Mouse (Mus musculus) hindbrain, postnatal 0 days (tissue): ENCODE data around the gene Pip4p1. TPM values are rescaled to one million over a fixed set of nuclear protein-coding genes. Genes with fewer than 3 reads are reported as not detected.
"Not testable (repeated sequence)": the region's sequence is repeated elsewhere in the genome, so short reads cannot be mapped to it uniquely, and the experiment has no call there.

Experiments used
- ATAC-seq: fragments of 200-750 bp; cut with Nextera tagmentation; 2 replicates; pipeline ENCODE4 v1.8.0; 2017; ENCODE audit warnings: mild to moderate bottlenecking, moderate TSS enrichment, moderate library complexity
- DNase-seq: peaks from one replicate; pipeline ENCODE4 v3.0.0-alpha.2; 2015; ENCODE audit warnings: low spot score
- H3K27ac ChIP-seq: fragments of 300-500 bp; sonication (generic); 2 replicates; pipeline ENCODE4 v1.5.1; 2014; ENCODE audit warnings: mild to moderate bottlenecking
- H3K27me3 ChIP-seq: fragments of 300-500 bp; sonication (generic); 2 replicates; pipeline ENCODE4 v1.6.1; 2014; ENCODE audit warnings: low read length, mixed read lengths; ENCODE audit not compliant: insufficient read depth
- H3K36me3 ChIP-seq: fragments of 300-500 bp; sonication (generic); 2 replicates; pipeline ENCODE4 v1.6.1; 2014; ENCODE audit warnings: low read length, mixed read lengths; ENCODE audit not compliant: insufficient read depth
- H3K4me1 ChIP-seq: fragments of 300-500 bp; sonication (generic); 2 replicates; pipeline ENCODE4 v1.6.1; 2014; ENCODE audit warnings: antibody characterized with exemption, low read length, mixed read lengths; ENCODE audit not compliant: insufficient read depth
- H3K4me2 ChIP-seq: fragments of 300-500 bp; sonication (generic); 2 replicates; pipeline ENCODE4 v1.6.1; 2014; ENCODE audit warnings: low read depth, mild to moderate bottlenecking, low read length, moderate library complexity, mixed read lengths
- H3K4me3 ChIP-seq: fragments of 300-500 bp; sonication (generic); 2 replicates; pipeline ENCODE4 v1.5.1; 2014; ENCODE audit warnings: low read length
- H3K9ac ChIP-seq: fragments of 300-500 bp; sonication (generic); replicated peaks from 2 replicates; pipeline ENCODE4 v1.6.1; 2014; ENCODE audit warnings: mild to moderate bottlenecking, low read length, moderate library complexity, mixed read lengths
- H3K9me3 ChIP-seq: fragments of 300-500 bp; sonication (generic); 2 replicates; pipeline ENCODE4 v1.6.1; 2016; ENCODE audit warnings: low read length, mixed read lengths
- CTCF ChIP-seq: IDR thresholded peaks from 2 replicates; pipeline ENCODE4 v1.5.1; 2016; ENCODE audit warnings: antibody characterized with exemption, control low read depth, low read depth
- WGBS: fragments of 180-500 bp; shearing (Covaris S2); extraction: QIAGEN DNeasy Blood & Tissue Kit; methylation state at CpG from one replicate; pipeline ENCODE4 v1.1.7; 2014; 5-methylcytosine and 5-hydroxymethylcytosine counted together
- polyA plus RNA-seq: library from polyadenylated mRNA; unstranded; fragments of >200 nt; fragmentation: Nextera tagmentation; extraction: Ambion mirVana; gene quantifications from 2 replicates; pipeline ENCODE4 v1.2.1, GENCODE M21; 2015
- total RNA-seq: library from RNA; depleted of rRNA; stranded (reverse); fragments of >200 nt; gene quantifications from 2 replicates; pipeline ENCODE4 v1.2.3, GENCODE M21; 2014

Gene Pip4p1
- total and polyA plus RNA-seq, 2 experiments from 2014 or later = 69.1 to 103 TPM

GRCm38 (mm10) chr14:50925111-50925920 is 5.3 kb downstream of the Pip4p1 start:
- Histone ChIP-seq H3K9ac (peak overlapping the region; percentile 76), H3K4me1 (peaks cover 14% of the 10 kb centered on the region; the same call in 1 of the 2 replicates), H3K36me3 (peaks cover 32% of the 10 kb centered on the region), H3K9me3 (no peaks in the 10 kb centered on the region), H3K27ac (peak overlapping the region; percentile 92), H3K4me3 (peak overlapping the region; percentile 66), H3K27me3 (no peaks in the 10 kb centered on the region), H3K4me2 (peak overlapping the region; percentile 74)
- TF ChIP-seq CTCF = no peak
- 1% methylated on average over 38 of the region's 38 CpGs for WGBS
- DNase-seq = peak; percentile 42
- ATAC-seq = peak; percentile 55; the same call in 1 of the 2 replicates

- H3K27ac ChIP-seq = peak within 1 kb of the TSS; percentile 92
- H3K27me3 ChIP-seq = no peaks in the 10 kb centered on the region
- DNase-seq = peak; percentile 98
- H3K9me3 ChIP-seq = no peaks in the 10 kb centered on the region
- ATAC-seq = peak; percentile 97
- H3K4me1 ChIP-seq = peaks cover 9% of the 10 kb centered on the region; the same call in 1 of the 2 replicates
- H3K36me3 ChIP-seq = peaks cover 32% of the 10 kb centered on the region
- WGBS = under 1% methylated on average over 57 of the region's 57 CpGs
- H3K9ac ChIP-seq = peak within 1 kb of the TSS; percentile 76
- peak within 1 kb of the TSS; percentile 66 for H3K4me3 ChIP-seq
- peak within 1 kb of the TSS; percentile 74 for H3K4me2 ChIP-seq
- TF ChIP-seq CTCF = no peak
Measured at GRCm38 (mm10) chr14:50924281-50925064, 6.2 kb downstream of the Pip4p1 start, which contains the start of the genes Osgep and Apex1. TSS of gene Osgep (minus strand) at chr14:50924893. TSS of gene Apex1 (plus strand) at chr14:50924968.

- Histone ChIP-seq H3K9ac (peak overlapping the region; percentile 76; the same call in 1 of the 2 replicates), H3K36me3 (peaks cover 25% of the 10 kb centered on the region), H3K4me2 (peak overlapping the region; percentile 74), H3K4me3 (peak overlapping the region; percentile 66)
- H3K27ac ChIP-seq, ATAC-seq, H3K4me1 ChIP-seq, DNase-seq, H3K9me3 ChIP-seq, H3K27me3 ChIP-seq: not testable (repeated sequence)
- 73% methylated on average over 1 of the region's 1 CpGs for WGBS
Measured at GRCm38 (mm10) chr14:50923437-50923836, 7.2 kb downstream of the Pip4p1 start.

GRCm38 (mm10) chr14:50911356-50911755 is 19.3 kb downstream of the Pip4p1 start:
- TF ChIP-seq CTCF = no peak
- Histone ChIP-seq H3K4me3 (no peak overlapping the region), H3K4me1 (no peaks in the 10 kb centered on the region), H3K4me2 (no peak overlapping the region), H3K9me3 (no peaks in the 10 kb centered on the region), H3K9ac (no peak overlapping the region), H3K36me3 (peaks cover 33% of the 10 kb centered on the region; the same call in 1 of the 2 replicates), H3K27ac (no peak overlapping the region), H3K27me3 (no peaks in the 10 kb centered on the region)
- no peak for DNase-seq
- no peak for ATAC-seq
- 64% methylated on average over 3 of the region's 3 CpGs for WGBS

- WGBS = 90% methylated on average over 4 of the region's 4 CpGs
- no peak for TF ChIP-seq CTCF
Measured at GRCm38 (mm10) chr14:50908126-50908525, 22.5 kb downstream of the Pip4p1 start.

GRCm38 (mm10) chr14:50905327-50905726 is 25.3 kb downstream of the Pip4p1 start:
- ATAC-seq, H3K36me3 ChIP-seq, H3K9me3 ChIP-seq, H3K9ac ChIP-seq, H3K4me1 ChIP-seq, H3K27ac ChIP-seq, H3K4me3 ChIP-seq, DNase-seq, H3K27me3 ChIP-seq, H3K4me2 ChIP-seq: not testable (repeated sequence)

More at GRCm38 (mm10) chr14:50908126-50908525, 22.5 kb downstream of the Pip4p1 start:
- Histone ChIP-seq H3K36me3 (peaks cover 4% of the 10 kb centered on the region; the same call in 1 of the 2 replicates), H3K9ac (no peak overlapping the region), H3K27ac (no peak overlapping the region), H3K4me1 (no peaks in the 10 kb centered on the region), H3K4me2 (no peak overlapping the region), H3K9me3 (no peaks in the 10 kb centered on the region), H3K27me3 (no peaks in the 10 kb centered on the region), H3K4me3 (no peak overlapping the region)
- no peak for DNase-seq
- no peak for ATAC-seq
